Mouse (Mus musculus): ENCODE measurements at regions not wholly inside any gene's neighbourhood (a gene's known extent, or its start where the extent isn't known, plus 50 kb on each side); places are given as distances from the start of the nearest gene placed in this dataset.

GRCm38 (mm10) chr1:76897431-76897830 is 617.5 kb downstream of the Epha4 start:
- TF ChIP-seq MYC (IDR thresholded peaks at IDR 0.05; ENCODE audit: low read depth, low read length): no peak
- no peak for TF ChIP-seq JUND (conservative IDR thresholded peaks at IDR 0.05; ENCODE audit: low read depth, low read length)
- no peak for TF ChIP-seq EP300 (IDR thresholded peaks at IDR 0.05; ENCODE audit: low read length)
- TF ChIP-seq SMC3 (IDR thresholded peaks at IDR 0.05; ENCODE audit: low read depth, low read length): no peak
- TF ChIP-seq ELF1 (IDR thresholded peaks at IDR 0.05; ENCODE audit: low read depth, low read length): no peak

Data from CH12.LX (cell line).